Mouse (Mus musculus): ENCODE results near the gene Scn5a.

- TF ChIP-seq EP300 (IDR thresholded peaks at IDR 0.05; ENCODE audit: insufficient read depth, low read depth, low read length) (no peak), POLR2A (IDR thresholded peaks at IDR 0.05; ENCODE audit: insufficient read depth, low read depth, low read length) (no peak)
Observed at GRCm38 (mm10) chr9:119573009-119573408, 5.8 kb downstream of the Scn5a start.
